11 mouse cellular contexts compared by ENCODE assay signal in genomic region chr11:45921480-45921898, GRCm38 (mm10). TPM values are rescaled to one million over a fixed set of nuclear protein-coding genes. Genes with fewer than 3 reads are reported as not detected.
DNase-seq lines count a peak whose midpoint lies in the region; ATAC-seq and TF ChIP-seq lines count a peak whose summit lies in the region.
"Had no signal": no experiment of that assay in that cellular context is flagged by ENCODE, and none has a peak within 500 bp of the region (broad histone marks: within the 10 kb centered on the region; RNA-seq: fewer than 3 reads in every experiment).

No protein-coding gene starts in this region.

- ATAC-seq in intestine, embryonic 14.5 days (replicated peaks; ENCODE audit: low FRiP score, low TSS enrichment, low read depth) = no peak
- ATAC-seq in intestine, postnatal 0 days = no peak
- ATAC-seq in forebrain, embryonic 15.5 days (replicated peaks) = 0 out of 2 replicates have a peak, but pooled peaks have one; percentile 21
- ATAC-seq in liver, embryonic 14.5 days (ENCODE audit: insufficient read depth) = peak; percentile 39; the same call in 1 of the 2 replicates

- no peak for TF ChIP-seq CTCF in intestine, postnatal 0 days (IDR thresholded peaks at IDR 0.05; ENCODE audit: low read depth)
- TF ChIP-seq CTCF in liver, embryonic 14.5 days (IDR thresholded peaks at IDR 0.05; ENCODE audit: low read depth) = no peak
- TF ChIP-seq CTCF in gastrocnemius, adult 2 months (IDR thresholded peaks at IDR 0.05) = no peak

- H3K27ac ChIP-seq in intestine, embryonic 14.5 days (ENCODE audit: low read depth) = no peak overlapping the region
- no peak overlapping the region for H3K27ac ChIP-seq in intestine, postnatal 0 days (ENCODE audit: low read depth, low read length)
- no peak overlapping the region for H3K27ac ChIP-seq in forebrain, embryonic 15.5 days (replicated peaks)
- no peak overlapping the region for H3K27ac ChIP-seq in liver, embryonic 14.5 days
- no peak overlapping the region for H3K27ac ChIP-seq in gastrocnemius, adult 2 months

- 0 out of 2 replicates have a peak, but pooled peaks cover 6% of the 10 kb centered on the region for H3K4me1 ChIP-seq in intestine, embryonic 14.5 days (replicated peaks; ENCODE audit: control insufficient read depth, insufficient read depth, low read length)
- H3K4me1 ChIP-seq in intestine, postnatal 0 days (replicated peaks; ENCODE audit: control insufficient read depth, insufficient read depth, low read length) = no peaks in the 10 kb centered on the region
- peaks cover 7% of the 10 kb centered on the region for H3K4me1 ChIP-seq in forebrain, embryonic 15.5 days
- peaks cover 0 to 4% of the 10 kb centered on the region in 2 experiments; a peak in 1 of 4 replicates for H3K4me1 ChIP-seq in liver, embryonic 14.5 days (replicated peaks; ENCODE audit: control insufficient read depth in 2 of 2, insufficient read depth in 2 of 2, low read length in 1 of 2)

- H3K27me3 ChIP-seq in intestine, embryonic 14.5 days (replicated peaks; ENCODE audit: control insufficient read depth, insufficient read depth, low read length) = no peaks in the 10 kb centered on the region
- H3K27me3 ChIP-seq in intestine, postnatal 0 days (replicated peaks; ENCODE audit: control insufficient read depth, insufficient read depth, low read length) = no peaks in the 10 kb centered on the region
- H3K27me3 ChIP-seq in forebrain, embryonic 15.5 days = no peaks in the 10 kb centered on the region
- H3K27me3 ChIP-seq in liver, embryonic 14.5 days (ENCODE audit: control insufficient read depth, insufficient read depth, low read length) = no peaks in the 10 kb centered on the region
- H3K27me3 ChIP-seq: CH12.LX had no signal

- H3K36me3 ChIP-seq in intestine, embryonic 14.5 days (ENCODE audit: control insufficient read depth, insufficient read depth, low read length) = no peaks in the 10 kb centered on the region
- H3K36me3 ChIP-seq in intestine, postnatal 0 days (ENCODE audit: control insufficient read depth, insufficient read depth) = no peaks in the 10 kb centered on the region
- H3K36me3 ChIP-seq in forebrain, embryonic 15.5 days = no peaks in the 10 kb centered on the region
- H3K36me3 ChIP-seq in liver, embryonic 14.5 days (replicated peaks; ENCODE audit: control insufficient read depth, insufficient read depth, low read depth) = no peaks in the 10 kb centered on the region

- H3K4me3 ChIP-seq in intestine, embryonic 14.5 days (ENCODE audit: low read depth, low read length) = 0 out of 2 replicates have a peak overlapping the region, but pooled peaks have one; percentile 4
- H3K4me3 ChIP-seq in intestine, postnatal 0 days (ENCODE audit: low read depth, low read length) = no peak overlapping the region
- no peak overlapping the region for H3K4me3 ChIP-seq in forebrain, embryonic 15.5 days
- H3K4me3 ChIP-seq in liver, embryonic 14.5 days (ENCODE audit: insufficient read depth in 1 of 2, low read depth in 2 of 2, low read length in 2 of 2) = no peak overlapping the region
- no peak overlapping the region for H3K4me3 ChIP-seq in gastrocnemius, adult 2 months

- no peak for TF ChIP-seq EP300 in liver, embryonic 14.5 days (IDR thresholded peaks at IDR 0.05; ENCODE audit: low read depth)

- no peak for DNase-seq in intestine, embryonic 14.5 days (ENCODE audit: low spot score)
- no peak for DNase-seq in liver, embryonic 14.5 days (ENCODE audit: low read depth in 3 of 3, low spot score in 3 of 3)
- DNase-seq in retina, postnatal 1 day = peak; percentile 23
- no peak for DNase-seq in cerebellum, postnatal 10 days
- DNase-seq in right cerebral cortex, postnatal 14 days = no peak
- no peak for DNase-seq in gastrocnemius, adult 2 months
- DNase-seq: adrenal gland, postnatal 14 days; lung, adult 2 months had no signal

- H3K9ac ChIP-seq in intestine, embryonic 14.5 days (ENCODE audit: low read length) = 0 out of 2 replicates have a peak overlapping the region, but pooled peaks have one; percentile 22
- no peak overlapping the region for H3K9ac ChIP-seq in intestine, postnatal 0 days (ENCODE audit: low read depth, low read length)
- H3K9ac ChIP-seq in forebrain, embryonic 15.5 days (replicated peaks) = 0 out of 2 replicates have a peak overlapping the region, but pooled peaks have one; percentile 13
- H3K9ac ChIP-seq in liver, embryonic 14.5 days (replicated peaks) = no peak overlapping the region

- peak overlapping the region; percentile 36 for H3K4me2 ChIP-seq in intestine, embryonic 14.5 days (ENCODE audit: low read length)
- H3K4me2 ChIP-seq in intestine, postnatal 0 days (replicated peaks; ENCODE audit: low read depth) = no peak overlapping the region
- peak overlapping the region; percentile 28 for H3K4me2 ChIP-seq in forebrain, embryonic 15.5 days (replicated peaks)
- no peak overlapping the region for H3K4me2 ChIP-seq in liver, embryonic 14.5 days (ENCODE audit: low read depth)

- intact Hi-C loops in gastrocnemius, adult 2 months (cut with DNase I) = no loop called here

- 14% methylated on average over 10 of the region's 10 CpGs for WGBS in intestine, embryonic 14.5 days
- 16% methylated on average over 10 of the region's 10 CpGs for WGBS in intestine, postnatal 0 days
- WGBS in forebrain, embryonic 15.5 days = 6% methylated on average over 10 of the region's 10 CpGs
- 35% methylated on average over 10 of the region's 10 CpGs for WGBS in liver, embryonic 14.5 days (ENCODE audit: insufficient replicate concordance)

- no peaks in the 10 kb centered on the region for H3K9me3 ChIP-seq in intestine, embryonic 14.5 days (ENCODE audit: control insufficient read depth, low read length)
- no peaks in the 10 kb centered on the region for H3K9me3 ChIP-seq in intestine, postnatal 0 days (ENCODE audit: control insufficient read depth)
- no peaks in the 10 kb centered on the region for H3K9me3 ChIP-seq in forebrain, embryonic 15.5 days
- no peaks in the 10 kb centered on the region for H3K9me3 ChIP-seq in liver, embryonic 14.5 days (ENCODE audit: control insufficient read depth, low read length)

RNA-seq across cellular contexts. Expression of gene Lsm11, which starts 23.2 kb away (rescaled TPM):
- polyA plus RNA-seq in intestine, embryonic 14.5 days (2014; fragmentation: Nextera tagmentation; extraction: Ambion mirVana) = 9.2 and 9.4 TPM in 2 replicates
- 3.1 and 3.4 TPM in 2 replicates for polyA plus RNA-seq in intestine, postnatal 0 days (2015; fragmentation: Nextera tagmentation; extraction: Ambion mirVana)
- 13.1 and 13.3 TPM in 2 replicates for polyA plus RNA-seq in forebrain, embryonic 15.5 days (2015; fragmentation: Nextera tagmentation; extraction: Ambion mirVana)
- polyA plus RNA-seq in liver, embryonic 14.5 days (2012; rRNA removed) = 2.5 and 2.6 TPM in 2 replicates
- polyA plus RNA-seq in liver, embryonic 14.5 days (2014; fragmentation: Nextera tagmentation; extraction: Ambion mirVana) = 3.4 TPM in 2 replicates
- 1 to 10 TPM; 1.8 to 2.5 TPM for total RNA-seq in gastrocnemius, adult 2 months (2021)

RNA-seq across cellular contexts. Expression of gene Thg1l, which starts 33.8 kb away (rescaled TPM):
- polyA plus RNA-seq in intestine, embryonic 14.5 days (2014; fragmentation: Nextera tagmentation; extraction: Ambion mirVana) = 12.2 and 14.8 TPM in 2 replicates
- polyA plus RNA-seq in intestine, postnatal 0 days (2015; fragmentation: Nextera tagmentation; extraction: Ambion mirVana) = 5.6 and 6.0 TPM in 2 replicates
- 9.2 and 10.2 TPM in 2 replicates for polyA plus RNA-seq in forebrain, embryonic 15.5 days (2015; fragmentation: Nextera tagmentation; extraction: Ambion mirVana)
- polyA plus RNA-seq in liver, embryonic 14.5 days (2012; rRNA removed) = 5.9 and 8.7 TPM in 2 replicates
- polyA plus RNA-seq in liver, embryonic 14.5 days (2014; fragmentation: Nextera tagmentation; extraction: Ambion mirVana) = 6.3 and 6.5 TPM in 2 replicates
- 1 to 10 TPM; 2.3 to 2.9 TPM for total RNA-seq in gastrocnemius, adult 2 months (2021)

RNA-seq across cellular contexts. Expression of gene Sox30, which starts 58.6 kb away (rescaled TPM):
- polyA plus RNA-seq in intestine, embryonic 14.5 days (2014; fragmentation: Nextera tagmentation; extraction: Ambion mirVana) = 0.09 and 0.24 TPM in 2 replicates
- polyA plus RNA-seq in intestine, postnatal 0 days (2015; fragmentation: Nextera tagmentation; extraction: Ambion mirVana) = 0.05 and 0.16 TPM in 2 replicates
- 0.17 and 0.18 TPM in 2 replicates for polyA plus RNA-seq in forebrain, embryonic 15.5 days (2015; fragmentation: Nextera tagmentation; extraction: Ambion mirVana)
- 0.02 TPM in 2 replicates for polyA plus RNA-seq in liver, embryonic 14.5 days (2012; rRNA removed)
- not detected in 2 replicates for polyA plus RNA-seq in liver, embryonic 14.5 days (2014; fragmentation: Nextera tagmentation; extraction: Ambion mirVana)
- total RNA-seq in gastrocnemius, adult 2 months (2021) = not detected
- total RNA-seq: CH12.LX had no signal

Comparison
In these comparisons a context has a peak if more than half of its experiments do, and no peak if none do; other contexts are left out.
1. H3K4me2 ChIP-seq: peak in intestine, embryonic 14.5 days (single experiment) and forebrain, embryonic 15.5 days (single experiment); none in intestine, postnatal 0 days (single experiment) and liver, embryonic 14.5 days (single experiment).
2. H3K9ac ChIP-seq: peak in intestine, embryonic 14.5 days (single experiment) and forebrain, embryonic 15.5 days (single experiment); none in intestine, postnatal 0 days (single experiment) and liver, embryonic 14.5 days (single experiment).
3. ATAC-seq: peak in forebrain, embryonic 15.5 days (single experiment) and liver, embryonic 14.5 days (single experiment); none in intestine, embryonic 14.5 days (single experiment) and intestine, postnatal 0 days (single experiment).